Mouse (Mus musculus) MEL (cell line): Measurements from ENCODE around the gene Plekhg5. TPM values are rescaled to one million over a fixed set of nuclear protein-coding genes. Genes with fewer than 3 reads are reported as not detected.
A peak's percentile ranks its signal among the peaks of the same experiment; 100 is the strongest.

Experiments used
- DNase-seq: peaks from one replicate; pipeline ENCODE4 v3.0.0; 2011; ENCODE audit warnings: low read depth, low spot score
- H3K27ac ChIP-seq: 2 replicates; pipeline ENCODE4 v1.5.1; 2012; ENCODE audit warnings: low read depth, mild to moderate bottlenecking, control low read depth, low read length, moderate library complexity; ENCODE audit not compliant: control insufficient read depth
- H3K27me3 ChIP-seq, 2 experiments: fragments of 150-350 bp in 1 of 2; sonication (generic) in 1 of 2; 2 replicates each; pipeline ENCODE4 v1.6.1; 2012; ENCODE audit warnings: low read length in 2 of 2, mild to moderate bottlenecking in 2 of 2, improper control_type of control experiment in 1 of 2, moderate library complexity in 1 of 2; ENCODE audit not compliant: insufficient read depth in 2 of 2, control insufficient read depth in 1 of 2
- H3K36me3 ChIP-seq, 2 experiments: 2 replicates each; pipeline ENCODE4 v1.6.1; 2012 to 2014; ENCODE audit warnings: low read length in 2 of 2, improper control_type of control experiment in 1 of 2, inconsistent platforms in 1 of 2, mild to moderate bottlenecking in 1 of 2; ENCODE audit not compliant: insufficient read depth in 2 of 2, control insufficient read depth in 1 of 2
- H3K4me1 ChIP-seq, 2 experiments: fragments of 150-350 bp in 1 of 2; sonication (generic) in 1 of 2; 2 replicates each; pipeline ENCODE4 v1.6.1; 2012; ENCODE audit warnings: low read length in 2 of 2, improper control_type of control experiment in 1 of 2, mild to moderate bottlenecking in 1 of 2; ENCODE audit not compliant: insufficient read depth in 2 of 2, control insufficient read depth in 1 of 2
- H3K4me3 ChIP-seq, 2 experiments: fragments of 150-350 bp in 1 of 2; sonication (generic) in 1 of 2; 2 replicates each; pipeline ENCODE4 v1.5.1; 2012; ENCODE audit warnings: low read depth in 2 of 2, low read length in 2 of 2, mild to moderate bottlenecking in 2 of 2, moderate library complexity in 2 of 2, control low read depth in 1 of 2, improper control_type of control experiment in 1 of 2; ENCODE audit not compliant: control insufficient read depth in 1 of 2, insufficient read depth in 1 of 2
- H3K79me2 ChIP-seq: 2 replicates; pipeline ENCODE4 v1.6.1; 2012; ENCODE audit warnings: mild to moderate bottlenecking, low read length, moderate library complexity; ENCODE audit not compliant: control insufficient read depth, poor library complexity, insufficient read depth
- H3K9ac ChIP-seq: 2 replicates; pipeline ENCODE4 v1.6.1; 2012; ENCODE audit warnings: low read depth, mild to moderate bottlenecking, control low read depth, low read length, moderate library complexity; ENCODE audit not compliant: control insufficient read depth, poor library complexity, severe bottlenecking
- H3K9me3 ChIP-seq: fragments of 150-350 bp; sonication (generic); replicated peaks from 2 replicates; pipeline ENCODE4 v1.6.1; 2012; ENCODE audit warnings: mild to moderate bottlenecking, low read length, improper control_type of control experiment, moderate library complexity; ENCODE audit not compliant: insufficient read depth
- BHLHE40 ChIP-seq: IDR thresholded peaks from 2 replicates; pipeline ENCODE4 v1.6.1; 2012; ENCODE audit warnings: low read depth, mild to moderate bottlenecking, inconsistent platforms, low read length, improper control_type of control experiment, borderline replicate concordance
- CTCF ChIP-seq, 3 experiments: IDR thresholded peaks in 2 of 3; conservative IDR thresholded peaks in 1 of 3; 2 replicates each; pipeline ENCODE4 v1.5.1; 2011 to 2012; ENCODE audit warnings: low read length in 3 of 3, low read depth in 2 of 3, mild to moderate bottlenecking in 2 of 3, improper control_type of control experiment in 1 of 3, inconsistent platforms in 1 of 3, mixed read lengths in 1 of 3, moderate library complexity in 1 of 3; ENCODE audit not compliant: control insufficient read depth in 1 of 3, insufficient read depth in 1 of 3, poor library complexity in 1 of 3, severe bottlenecking in 1 of 3
- E2F4 ChIP-seq: IDR thresholded peaks from 2 replicates; pipeline ENCODE4 v1.6.1; 2011; ENCODE audit warnings: low read depth, low read length, improper control_type of control experiment, borderline replicate concordance
- GATA1 ChIP-seq: IDR thresholded peaks from 2 replicates; pipeline ENCODE4 v1.6.1; 2011; ENCODE audit warnings: low read depth, low read length, improper control_type of control experiment
- HCFC1 ChIP-seq: IDR thresholded peaks from 2 replicates; pipeline ENCODE4 v1.6.1; 2012; ENCODE audit warnings: low read depth, mild to moderate bottlenecking, inconsistent platforms, low read length, improper control_type of control experiment, moderate library complexity
- JUND ChIP-seq: IDR thresholded peaks from 2 replicates; pipeline ENCODE4 v1.6.1; 2011; ENCODE audit warnings: low read depth, mild to moderate bottlenecking, improper control_type of control experiment, low read length
- KAT2A ChIP-seq: conservative IDR thresholded peaks from 2 replicates; pipeline ENCODE4 v1.6.1; 2012; ENCODE audit warnings: low read depth, low read length, improper control_type of control experiment, inconsistent platforms
- MEF2A ChIP-seq: IDR thresholded peaks from 2 replicates; pipeline ENCODE4 v1.6.1; 2014; ENCODE audit warnings: low read depth, mild to moderate bottlenecking, inconsistent platforms, low read length, improper control_type of control experiment; ENCODE audit not compliant: poor library complexity, insufficient replicate concordance, severe bottlenecking; ENCODE audit errors: extremely low read depth
- MXI1 ChIP-seq: IDR thresholded peaks from 2 replicates; pipeline ENCODE4 v1.6.1; 2011; ENCODE audit warnings: mild to moderate bottlenecking, low read depth, low read length, improper control_type of control experiment
- MYC ChIP-seq: IDR thresholded peaks from 2 replicates; pipeline ENCODE4 v1.6.1; 2011; ENCODE audit warnings: low read depth, mild to moderate bottlenecking, low read length, improper control_type of control experiment, moderate library complexity
- NELFE ChIP-seq: IDR thresholded peaks from 2 replicates; pipeline ENCODE4 v1.6.1; 2011; ENCODE audit warnings: low read depth, low read length, improper control_type of control experiment
- POLR2A ChIP-seq, 2 experiments: IDR thresholded peaks; 2 replicates each; pipeline ENCODE4 v1.6.1; 2011 to 2012; ENCODE audit warnings: low read length in 2 of 2, mild to moderate bottlenecking in 2 of 2, control low read depth in 1 of 2, improper control_type of control experiment in 1 of 2, low read depth in 1 of 2, moderate library complexity in 1 of 2; ENCODE audit not compliant: control insufficient read depth in 1 of 2, insufficient read depth in 1 of 2, poor library complexity in 1 of 2
- RAD21 ChIP-seq: IDR thresholded peaks from 2 replicates; pipeline ENCODE4 v1.6.1; 2011; ENCODE audit warnings: mild to moderate bottlenecking, low read depth, low read length, improper control_type of control experiment
- SIN3A ChIP-seq: IDR thresholded peaks from 2 replicates; pipeline ENCODE4 v1.6.1; 2012; ENCODE audit warnings: low read length, improper control_type of control experiment, inconsistent platforms
- SMC3 ChIP-seq: IDR thresholded peaks from 2 replicates; pipeline ENCODE4 v1.6.1; 2011; ENCODE audit warnings: low read depth, low read length, improper control_type of control experiment
- TCF12 ChIP-seq: IDR thresholded peaks from 2 replicates; pipeline ENCODE4 v1.6.1; 2014; ENCODE audit warnings: low read depth, mild to moderate bottlenecking, inconsistent platforms, low read length, improper control_type of control experiment, moderate library complexity
- USF1 ChIP-seq: IDR thresholded peaks from 2 replicates; pipeline ENCODE4 v1.6.1; 2014; ENCODE audit warnings: low read depth, mild to moderate bottlenecking, inconsistent platforms, low read length, improper control_type of control experiment, moderate library complexity
- USF2 ChIP-seq, 2 experiments: IDR thresholded peaks; 2 replicates each; pipeline ENCODE4 v1.6.1; 2011 to 2012; ENCODE audit warnings: improper control_type of control experiment in 2 of 2, low read length in 2 of 2, borderline replicate concordance in 1 of 2, inconsistent platforms in 1 of 2, low read depth in 1 of 2, mild to moderate bottlenecking in 1 of 2; ENCODE audit not compliant: insufficient read depth in 1 of 2
- ZC3H11A ChIP-seq: IDR thresholded peaks from 2 replicates; pipeline ENCODE4 v1.6.1; 2012; ENCODE audit warnings: low read depth, mild to moderate bottlenecking, inconsistent platforms, low read length, improper control_type of control experiment
- ZNF384 ChIP-seq: IDR thresholded peaks from 2 replicates; pipeline ENCODE4 v1.6.1; 2012; ENCODE audit warnings: low read depth, mild to moderate bottlenecking, inconsistent platforms, low read length, improper control_type of control experiment
- polyA plus RNA-seq, 2 experiments: library from polyadenylated mRNA; stranded (reverse) in 1 of 2; unstranded in 1 of 2; fragments of >175 nt in 1 of 2; fragments of >200 nt in 1 of 2; gene quantifications; 2 replicates each; pipeline versions ENCODE4 v1.2.1 to v1.2.4; 2012; ENCODE audit warnings: low replicate concordance in 2 of 2, low read depth in 1 of 2; ENCODE audit not compliant: insufficient read length in 2 of 2, insufficient read depth in 1 of 2, missing spikeins in 1 of 2
- total RNA-seq: library from RNA; depleted of rRNA; stranded (reverse); fragments of 300-350 nt; gene quantifications from 2 replicates; pipeline ENCODE4 v1.2.3, GENCODE M21; 2012

The Plekhg5 gene
- total and polyA plus RNA-seq, 3 experiments = 10.8 to 19.6 TPM; not detected in 1

DNA sequence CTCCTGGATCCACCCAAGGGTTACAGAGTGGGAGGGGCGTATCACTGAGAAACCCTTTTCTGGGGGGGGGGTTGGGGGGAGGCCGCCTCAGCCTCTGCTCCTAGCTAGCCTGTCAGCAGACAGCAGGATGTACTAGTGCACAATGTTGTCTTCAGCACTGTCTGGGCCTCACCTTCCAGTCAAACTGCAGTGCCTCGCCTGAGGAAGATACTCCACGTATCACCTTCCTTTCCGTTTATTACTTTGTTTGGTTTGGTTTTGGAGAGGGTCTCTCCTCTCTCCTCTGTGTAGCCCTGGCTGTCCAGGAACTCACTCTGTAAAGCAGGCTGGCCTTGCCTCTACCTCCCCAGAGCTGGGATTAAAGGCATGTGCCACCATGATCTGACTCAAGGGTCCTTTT lies 60.9 kb downstream of the Plekhg5 start:
- no peak for DNase-seq
- H3K4me1 ChIP-seq = peaks cover 0 to 4% of the 10 kb centered on the region in 2 experiments; a peak in 2 of 4 replicates
- H3K36me3 ChIP-seq = no peaks in the 10 kb centered on the region; a peak in 1 of 4 replicates
- TF ChIP-seq POLR2A (IDR thresholded peaks at IDR 0.05; ENCODE audit: control insufficient read depth in 1 of 2, insufficient read depth in 1 of 2, low read depth in 1 of 2, low read length in 2 of 2, poor library complexity in 1 of 2) = no peak
- TF ChIP-seq SMC3 = no peak
- TF ChIP-seq USF1 = no peak
- no peak for TF ChIP-seq USF2 (IDR thresholded peaks at IDR 0.05; ENCODE audit: borderline replicate concordance in 1 of 2, insufficient read depth in 1 of 2, low read depth in 1 of 2, low read length in 2 of 2)
- TF ChIP-seq BHLHE40 = no peak
- TF ChIP-seq ZNF384 = no peak
- no peak for TF ChIP-seq TCF12
- no peak for TF ChIP-seq E2F4
- no peak for TF ChIP-seq NELFE
- no peak for TF ChIP-seq SIN3A
- no peak for TF ChIP-seq MYC
- TF ChIP-seq MEF2A = no peak
- no peak for TF ChIP-seq KAT2A
- TF ChIP-seq GATA1 = no peak
- TF ChIP-seq JUND = no peak
- TF ChIP-seq MXI1 = no peak
- no peak for TF ChIP-seq ZC3H11A
- no peaks in the 10 kb centered on the region for H3K27me3 ChIP-seq
- H3K9me3 ChIP-seq = no peaks in the 10 kb centered on the region
- H3K79me2 ChIP-seq = no peaks in the 10 kb centered on the region; the same call in 1 of the 2 replicates
- no peak overlapping the region for H3K4me3 ChIP-seq
- H3K27ac ChIP-seq = no peak overlapping the region
- H3K9ac ChIP-seq = no peak overlapping the region

DNA sequence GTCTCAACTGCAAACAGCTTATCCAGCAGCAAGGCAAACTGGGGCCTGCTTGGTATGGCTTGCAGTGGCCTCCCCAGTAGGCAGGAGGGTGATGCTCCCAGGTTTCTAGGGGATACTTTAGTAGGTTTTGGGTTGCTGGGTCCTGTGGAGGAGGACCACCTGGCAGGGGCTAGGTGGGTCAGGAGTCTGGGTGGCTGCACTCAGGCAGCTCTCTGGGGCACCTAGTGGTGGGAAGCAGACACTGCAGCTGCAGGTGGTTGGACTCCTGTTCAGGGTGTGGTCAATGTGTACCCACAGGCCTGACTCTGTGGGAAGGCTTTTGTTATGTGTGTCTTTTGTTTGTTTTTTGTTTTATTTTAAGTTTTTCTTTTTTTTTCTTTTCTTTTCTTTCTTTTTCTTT lies 62.2 kb downstream of the Plekhg5 start:
- Histone ChIP-seq H3K9ac (no peak overlapping the region), H3K9me3 (no peaks in the 10 kb centered on the region), H3K27ac (no peak overlapping the region), H3K4me1 (peaks cover 0 to 9% of the 10 kb centered on the region in 2 experiments; a peak in 2 of 4 replicates), H3K4me3 (no peak overlapping the region), H3K36me3 (no peaks in the 10 kb centered on the region; a peak in 1 of 4 replicates), H3K79me2 (no peaks in the 10 kb centered on the region; the same call in 1 of the 2 replicates), H3K27me3 (no peaks in the 10 kb centered on the region)
- DNase-seq = peak; percentile 61
- TF ChIP-seq CTCF (IDR thresholded peaks at IDR 0.05 in 2 of 3, conservative IDR thresholded peaks at IDR 0.05 in 1 of 3; ENCODE audit: control insufficient read depth in 1 of 3, insufficient read depth in 1 of 3, low read depth in 2 of 3, low read length in 3 of 3, poor library complexity in 1 of 3, severe bottlenecking in 1 of 3) (peak; percentile 77 to 96 (median 79)), SMC3 (peak; percentile 27; the same call in 1 of the 2 replicates), HCFC1 (no peak), RAD21 (peak; percentile 43)
